Mouse (Mus musculus) heart, embryonic 14.5 days (tissue): ENCODE data around the gene Slc5a10. TPM values are rescaled to one million over a fixed set of nuclear protein-coding genes. Genes with fewer than 3 reads are reported as not detected.

Experiments used
- ATAC-seq: fragments of 200-750 bp; cut with Nextera tagmentation; 2 replicates; pipeline ENCODE4 v1.8.0; 2017; ENCODE audit warnings: low read depth, moderate TSS enrichment; ENCODE audit not compliant: insufficient number of reproducible peaks, insufficient read depth, low FRiP score
- H3K27ac ChIP-seq, 2 experiments: fragments of 200-500 bp in 1 of 2; fragments of 300-500 bp in 1 of 2; sonication (generic) in 1 of 2; replicated peaks in 1 of 2; 2 replicates each; pipeline ENCODE4 v1.5.1; 2012 to 2014; ENCODE audit warnings: low read depth in 2 of 2, low read length in 2 of 2, control low read depth in 1 of 2, mild to moderate bottlenecking in 1 of 2, mixed read lengths in 1 of 2; ENCODE audit not compliant: control insufficient read depth in 1 of 2, insufficient read depth in 1 of 2
- H3K27me3 ChIP-seq: fragments of 300-500 bp; sonication (generic); 2 replicates; pipeline ENCODE4 v1.6.1; 2014; ENCODE audit warnings: mild to moderate bottlenecking, low read length, control low read depth; ENCODE audit not compliant: control insufficient read depth, insufficient read depth
- H3K36me3 ChIP-seq: fragments of 300-500 bp; sonication (generic); 2 replicates; pipeline ENCODE4 v1.6.1; 2014; ENCODE audit warnings: mild to moderate bottlenecking, control low read depth, low read length, mixed read lengths; ENCODE audit not compliant: control insufficient read depth, insufficient read depth
- H3K4me1 ChIP-seq, 2 experiments: fragments of 200-500 bp in 1 of 2; fragments of 300-500 bp in 1 of 2; sonication (generic) in 1 of 2; 2 replicates each; pipeline ENCODE4 v1.6.1; 2012 to 2014; ENCODE audit warnings: low read length in 2 of 2, control low read depth in 1 of 2, mixed read lengths in 1 of 2; ENCODE audit not compliant: control insufficient read depth in 2 of 2, insufficient read depth in 2 of 2
- H3K4me2 ChIP-seq: fragments of 300-500 bp; sonication (generic); 2 replicates; pipeline ENCODE4 v1.6.1; 2014; ENCODE audit warnings: mild to moderate bottlenecking, low read length
- H3K4me3 ChIP-seq, 2 experiments: fragments of 200-500 bp in 1 of 2; fragments of 300-500 bp in 1 of 2; sonication (generic) in 1 of 2; 2 replicates each; pipeline ENCODE4 v1.5.1; 2012 to 2014; ENCODE audit warnings: low read length in 2 of 2, mild to moderate bottlenecking in 2 of 2, control low read depth in 1 of 2, low read depth in 1 of 2, moderate library complexity in 1 of 2; ENCODE audit not compliant: control insufficient read depth in 1 of 2, insufficient read depth in 1 of 2
- H3K9ac ChIP-seq: fragments of 300-500 bp; sonication (generic); 2 replicates; pipeline ENCODE4 v1.6.1; 2014; ENCODE audit warnings: mild to moderate bottlenecking, low read length
- H3K9me3 ChIP-seq: fragments of 300-500 bp; sonication (generic); 2 replicates; pipeline ENCODE4 v1.6.1; 2016; ENCODE audit warnings: low read length, control low read depth; ENCODE audit not compliant: control insufficient read depth
- WGBS: fragments of 180-500 bp; shearing (Covaris S2); extraction: QIAGEN DNeasy Blood & Tissue Kit; methylation state at CpG from one replicate; pipeline ENCODE4 v1.1.7; 2014; 5-methylcytosine and 5-hydroxymethylcytosine counted together
- polyA plus RNA-seq: library from polyadenylated mRNA; unstranded; fragments of >200 nt; fragmentation: Nextera tagmentation; extraction: Ambion mirVana; gene quantifications from 2 replicates; pipeline ENCODE4 v1.2.1, GENCODE M21; 2014

Gene Slc5a10
- polyA plus RNA-seq, 1 experiment from 2014 or later, result not detected

GRCm38 (mm10) chr11:61629621-61630020, 91.0 kb downstream of the Slc5a10 start:
- no peaks in the 10 kb centered on the region for H3K36me3 ChIP-seq

GRCm38 (mm10) chr11:61626509-61626908, 94.1 kb downstream of the Slc5a10 start:
- Histone ChIP-seq H3K36me3 (no peaks in the 10 kb centered on the region), H3K4me1 (no peaks in the 10 kb centered on the region), H3K4me3 (no peak overlapping the region), H3K27me3 (no peaks in the 10 kb centered on the region), H3K9me3 (no peaks in the 10 kb centered on the region), H3K4me2 (no peak overlapping the region), H3K27ac (no peak overlapping the region), H3K9ac (no peak overlapping the region)
- 87% methylated on average over 1 of the region's 1 CpGs for WGBS
- no peak for ATAC-seq

More at GRCm38 (mm10) chr11:61629621-61630020, 91.0 kb downstream of the Slc5a10 start:
- H3K4me3 ChIP-seq, result no peak overlapping the region
- 48% methylated on average over 3 of the region's 3 CpGs for WGBS
- no peak overlapping the region for H3K4me2 ChIP-seq
- H3K27ac ChIP-seq, result no peak overlapping the region
- ATAC-seq, result no peak
- no peaks in the 10 kb centered on the region for H3K9me3 ChIP-seq
- no peaks in the 10 kb centered on the region for H3K4me1 ChIP-seq
- H3K9ac ChIP-seq, result no peak overlapping the region
- H3K27me3 ChIP-seq, result no peaks in the 10 kb centered on the region

- 76% methylated on average over 7 of the region's 7 CpGs for WGBS
- ATAC-seq, result no peak
- no peak overlapping the region for H3K9ac ChIP-seq
Observed at GRCm38 (mm10) chr11:61625136-61625535, 95.5 kb downstream of the Slc5a10 start.

More at GRCm38 (mm10) chr11:61625136-61625535, 95.5 kb downstream of the Slc5a10 start:
- Histone ChIP-seq H3K9me3 (no peaks in the 10 kb centered on the region), H3K4me3 (no peak overlapping the region), H3K27me3 (no peaks in the 10 kb centered on the region), H3K27ac (no peak overlapping the region), H3K36me3 (no peaks in the 10 kb centered on the region), H3K4me2 (no peak overlapping the region), H3K4me1 (0 out of 4 replicates have a peak, but pooled peaks cover 0 to 4% of the 10 kb centered on the region in 2 experiments)

Other genes starting within 250 kb of the Slc5a10 start
- gene Mfap4, start 235.4 kb downstream of the Slc5a10 start, polyA plus RNA-seq, result 123 and 146 TPM in 2 replicates
- gene Mapk7, start 226.4 kb downstream of the Slc5a10 start, polyA plus RNA-seq, result 18.6 and 23.2 TPM in 2 replicates
- 13.3 and 15.3 TPM in 2 replicates for gene B9d1, start 215.7 kb downstream of the Slc5a10 start, polyA plus RNA-seq
- 23.9 and 24.9 TPM in 2 replicates for gene Epn2, start 141.1 kb downstream of the Slc5a10 start, polyA plus RNA-seq
- gene Grap, start 67.6 kb downstream of the Slc5a10 start, polyA plus RNA-seq, result 7.4 and 10.3 TPM in 2 replicates
- gene Fam83g, start 36.7 kb downstream of the Slc5a10 start, polyA plus RNA-seq, result 0.58 and 0.93 TPM in 2 replicates
- gene Prpsap2, start 41.3 kb upstream of the Slc5a10 start, polyA plus RNA-seq, result 13.7 and 15.5 TPM in 2 replicates
- gene Ulk2, start 134.2 kb upstream of the Slc5a10 start, polyA plus RNA-seq, result 18.5 and 18.9 TPM in 2 replicates
- gene Akap10, start 209.4 kb upstream of the Slc5a10 start, polyA plus RNA-seq, result 18.5 and 18.7 TPM in 2 replicates
- gene Specc1, start 235.9 kb upstream of the Slc5a10 start, polyA plus RNA-seq, result 12.1 and 12.2 TPM in 2 replicates